Mouse (Mus musculus) MEL (cell line): Measurements from ENCODE around the gene Ctsh. TPM values are rescaled to one million over a fixed set of nuclear protein-coding genes. Genes with fewer than 3 reads are reported as not detected.
A peak's percentile ranks its signal among the peaks of the same experiment; 100 is the strongest.
"Not testable (repeated sequence)": the region's sequence is repeated elsewhere in the genome, so short reads cannot be mapped to it uniquely, and the experiment has no call there.

Experiments
- DNase-seq: peaks from one replicate; pipeline ENCODE4 v3.0.0; 2011; ENCODE audit warnings: low read depth, low spot score
- H3K27ac ChIP-seq: 2 replicates; pipeline ENCODE4 v1.5.1; 2012; ENCODE audit warnings: low read depth, mild to moderate bottlenecking, control low read depth, low read length, moderate library complexity; ENCODE audit not compliant: control insufficient read depth
- H3K27me3 ChIP-seq, 2 experiments: fragments of 150-350 bp in 1 of 2; sonication (generic) in 1 of 2; 2 replicates each; pipeline ENCODE4 v1.6.1; 2012; ENCODE audit warnings: low read length in 2 of 2, mild to moderate bottlenecking in 2 of 2, improper control_type of control experiment in 1 of 2, moderate library complexity in 1 of 2; ENCODE audit not compliant: insufficient read depth in 2 of 2, control insufficient read depth in 1 of 2
- H3K36me3 ChIP-seq, 2 experiments: 2 replicates each; pipeline ENCODE4 v1.6.1; 2012 to 2014; ENCODE audit warnings: low read length in 2 of 2, improper control_type of control experiment in 1 of 2, inconsistent platforms in 1 of 2, mild to moderate bottlenecking in 1 of 2; ENCODE audit not compliant: insufficient read depth in 2 of 2, control insufficient read depth in 1 of 2
- H3K4me1 ChIP-seq, 2 experiments: fragments of 150-350 bp in 1 of 2; sonication (generic) in 1 of 2; 2 replicates each; pipeline ENCODE4 v1.6.1; 2012; ENCODE audit warnings: low read length in 2 of 2, improper control_type of control experiment in 1 of 2, mild to moderate bottlenecking in 1 of 2; ENCODE audit not compliant: insufficient read depth in 2 of 2, control insufficient read depth in 1 of 2
- H3K4me3 ChIP-seq, 2 experiments: fragments of 150-350 bp in 1 of 2; sonication (generic) in 1 of 2; 2 replicates each; pipeline ENCODE4 v1.5.1; 2012; ENCODE audit warnings: low read depth in 2 of 2, low read length in 2 of 2, mild to moderate bottlenecking in 2 of 2, moderate library complexity in 2 of 2, control low read depth in 1 of 2, improper control_type of control experiment in 1 of 2; ENCODE audit not compliant: control insufficient read depth in 1 of 2, insufficient read depth in 1 of 2
- H3K79me2 ChIP-seq: 2 replicates; pipeline ENCODE4 v1.6.1; 2012; ENCODE audit warnings: mild to moderate bottlenecking, low read length, moderate library complexity; ENCODE audit not compliant: control insufficient read depth, poor library complexity, insufficient read depth
- H3K9ac ChIP-seq: 2 replicates; pipeline ENCODE4 v1.6.1; 2012; ENCODE audit warnings: low read depth, mild to moderate bottlenecking, control low read depth, low read length, moderate library complexity; ENCODE audit not compliant: control insufficient read depth, poor library complexity, severe bottlenecking
- H3K9me3 ChIP-seq: fragments of 150-350 bp; sonication (generic); replicated peaks from 2 replicates; pipeline ENCODE4 v1.6.1; 2012; ENCODE audit warnings: mild to moderate bottlenecking, low read length, improper control_type of control experiment, moderate library complexity; ENCODE audit not compliant: insufficient read depth
- CTCF ChIP-seq, 3 experiments: IDR thresholded peaks in 2 of 3; conservative IDR thresholded peaks in 1 of 3; 2 replicates each; pipeline ENCODE4 v1.5.1; 2011 to 2012; ENCODE audit warnings: low read length in 3 of 3, low read depth in 2 of 3, mild to moderate bottlenecking in 2 of 3, improper control_type of control experiment in 1 of 3, inconsistent platforms in 1 of 3, mixed read lengths in 1 of 3, moderate library complexity in 1 of 3; ENCODE audit not compliant: control insufficient read depth in 1 of 3, insufficient read depth in 1 of 3, poor library complexity in 1 of 3, severe bottlenecking in 1 of 3
- GABPA ChIP-seq: IDR thresholded peaks from 2 replicates; pipeline ENCODE4 v1.6.1; 2012; ENCODE audit warnings: low read depth, mild to moderate bottlenecking, inconsistent platforms, low read length, improper control_type of control experiment, moderate library complexity
- GATA1 ChIP-seq: IDR thresholded peaks from 2 replicates; pipeline ENCODE4 v1.6.1; 2011; ENCODE audit warnings: low read depth, low read length, improper control_type of control experiment
- MAFK ChIP-seq: IDR thresholded peaks from 2 replicates; pipeline ENCODE4 v1.6.1; 2011; ENCODE audit warnings: low read depth, mild to moderate bottlenecking, low read length, improper control_type of control experiment, borderline replicate concordance
- MXI1 ChIP-seq: IDR thresholded peaks from 2 replicates; pipeline ENCODE4 v1.6.1; 2011; ENCODE audit warnings: mild to moderate bottlenecking, low read depth, low read length, improper control_type of control experiment
- MYC ChIP-seq: IDR thresholded peaks from 2 replicates; pipeline ENCODE4 v1.6.1; 2011; ENCODE audit warnings: low read depth, mild to moderate bottlenecking, low read length, improper control_type of control experiment, moderate library complexity
- NELFE ChIP-seq: IDR thresholded peaks from 2 replicates; pipeline ENCODE4 v1.6.1; 2011; ENCODE audit warnings: low read depth, low read length, improper control_type of control experiment
- POLR2A ChIP-seq, 2 experiments: IDR thresholded peaks; 2 replicates each; pipeline ENCODE4 v1.6.1; 2011 to 2012; ENCODE audit warnings: low read length in 2 of 2, mild to moderate bottlenecking in 2 of 2, control low read depth in 1 of 2, improper control_type of control experiment in 1 of 2, low read depth in 1 of 2, moderate library complexity in 1 of 2; ENCODE audit not compliant: control insufficient read depth in 1 of 2, insufficient read depth in 1 of 2, poor library complexity in 1 of 2
- RAD21 ChIP-seq: IDR thresholded peaks from 2 replicates; pipeline ENCODE4 v1.6.1; 2011; ENCODE audit warnings: mild to moderate bottlenecking, low read depth, low read length, improper control_type of control experiment
- SMC3 ChIP-seq: IDR thresholded peaks from 2 replicates; pipeline ENCODE4 v1.6.1; 2011; ENCODE audit warnings: low read depth, low read length, improper control_type of control experiment
- TAL1 ChIP-seq: IDR thresholded peaks from 2 replicates; pipeline ENCODE4 v1.6.1; 2012; ENCODE audit warnings: mild to moderate bottlenecking, inconsistent platforms, low read length, moderate library complexity, mixed read lengths
- TCF12 ChIP-seq: IDR thresholded peaks from 2 replicates; pipeline ENCODE4 v1.6.1; 2014; ENCODE audit warnings: low read depth, mild to moderate bottlenecking, inconsistent platforms, low read length, improper control_type of control experiment, moderate library complexity
- USF1 ChIP-seq: IDR thresholded peaks from 2 replicates; pipeline ENCODE4 v1.6.1; 2014; ENCODE audit warnings: low read depth, mild to moderate bottlenecking, inconsistent platforms, low read length, improper control_type of control experiment, moderate library complexity
- USF2 ChIP-seq, 2 experiments: IDR thresholded peaks; 2 replicates each; pipeline ENCODE4 v1.6.1; 2011 to 2012; ENCODE audit warnings: improper control_type of control experiment in 2 of 2, low read length in 2 of 2, borderline replicate concordance in 1 of 2, inconsistent platforms in 1 of 2, low read depth in 1 of 2, mild to moderate bottlenecking in 1 of 2; ENCODE audit not compliant: insufficient read depth in 1 of 2
- ZC3H11A ChIP-seq: IDR thresholded peaks from 2 replicates; pipeline ENCODE4 v1.6.1; 2012; ENCODE audit warnings: low read depth, mild to moderate bottlenecking, inconsistent platforms, low read length, improper control_type of control experiment
- ZMIZ1 ChIP-seq: IDR thresholded peaks from 2 replicates; pipeline ENCODE4 v1.6.1; 2012; ENCODE audit warnings: low read depth, mild to moderate bottlenecking, inconsistent platforms, low read length, improper control_type of control experiment, moderate library complexity
- ZNF384 ChIP-seq: IDR thresholded peaks from 2 replicates; pipeline ENCODE4 v1.6.1; 2012; ENCODE audit warnings: low read depth, mild to moderate bottlenecking, inconsistent platforms, low read length, improper control_type of control experiment
- polyA plus RNA-seq, 2 experiments: library from polyadenylated mRNA; stranded (reverse) in 1 of 2; unstranded in 1 of 2; fragments of >175 nt in 1 of 2; fragments of >200 nt in 1 of 2; gene quantifications; 2 replicates each; pipeline versions ENCODE4 v1.2.1 to v1.2.4; 2012; ENCODE audit warnings: low replicate concordance in 2 of 2, low read depth in 1 of 2; ENCODE audit not compliant: insufficient read length in 2 of 2, insufficient read depth in 1 of 2, missing spikeins in 1 of 2
- total RNA-seq: library from RNA; depleted of rRNA; stranded (reverse); fragments of 300-350 nt; gene quantifications from 2 replicates; pipeline ENCODE4 v1.2.3, GENCODE M21; 2012

Gene Ctsh
- total and polyA plus RNA-seq, 3 experiments = not detected

- Histone ChIP-seq H3K36me3 (peaks cover 0 to 3% of the 10 kb centered on the region in 2 experiments; a peak in 2 of 4 replicates), H3K4me3 (no peak overlapping the region), H3K9ac (no peak overlapping the region), H3K27me3 (no peaks in the 10 kb centered on the region), H3K79me2 (no peaks in the 10 kb centered on the region), H3K4me1 (peaks cover 0 to 12% of the 10 kb centered on the region in 2 experiments; a peak in 2 of 4 replicates), H3K9me3 (no peaks in the 10 kb centered on the region), H3K27ac (no peak overlapping the region)
- no peak for TF ChIP-seq ZNF384
- peak; percentile 55 for TF ChIP-seq ZC3H11A
- no peak for TF ChIP-seq MAFK
- TF ChIP-seq SMC3 = peak; percentile 56
- no peak for TF ChIP-seq POLR2A (IDR thresholded peaks at IDR 0.05; ENCODE audit: control insufficient read depth in 1 of 2, insufficient read depth in 1 of 2, low read depth in 1 of 2, low read length in 2 of 2, poor library complexity in 1 of 2)
- no peak for TF ChIP-seq MXI1
- TF ChIP-seq RAD21 = peak; percentile 78
- TF ChIP-seq MYC = no peak
- TF ChIP-seq ZMIZ1 = no peak
- TF ChIP-seq GATA1 = no peak
- TF ChIP-seq USF1 = no peak
- peak; percentile 76 to 85 (median 78) for TF ChIP-seq CTCF (IDR thresholded peaks at IDR 0.05 in 2 of 3, conservative IDR thresholded peaks at IDR 0.05 in 1 of 3; ENCODE audit: control insufficient read depth in 1 of 3, insufficient read depth in 1 of 3, low read depth in 2 of 3, low read length in 3 of 3, poor library complexity in 1 of 3, severe bottlenecking in 1 of 3)
- no peak for TF ChIP-seq USF2 (IDR thresholded peaks at IDR 0.05; ENCODE audit: borderline replicate concordance in 1 of 2, insufficient read depth in 1 of 2, low read depth in 1 of 2, low read length in 2 of 2)
- TF ChIP-seq TAL1 = no peak
- no peak for TF ChIP-seq NELFE
- no peak for TF ChIP-seq TCF12
- no peak for TF ChIP-seq GABPA
- DNase-seq = peak; percentile 65
Observed at GRCm38 (mm10) chr9:90076849-90077461, 23.0 kb downstream of the Ctsh start.

GRCm38 (mm10) chr9:90081961-90082360, 28.0 kb downstream of the Ctsh start:
- not testable (repeated sequence) for H3K27me3 ChIP-seq

More at GRCm38 (mm10) chr9:90081961-90082360, 28.0 kb downstream of the Ctsh start:
- DNase-seq, H3K9me3 ChIP-seq, H3K79me2 ChIP-seq, H3K36me3 ChIP-seq, H3K4me3 ChIP-seq, H3K4me1 ChIP-seq, H3K9ac ChIP-seq, H3K27ac ChIP-seq: not testable (repeated sequence)
